Mouse (Mus musculus): ENCODE results near the gene Gm8362. TPM values are rescaled to one million over a fixed set of nuclear protein-coding genes. Genes with fewer than 3 reads are reported as not detected.
"Not testable (repeated sequence)": the region's sequence is repeated elsewhere in the genome, so short reads cannot be mapped to it uniquely, and the experiment has no call there.

Gm8362 gene
- not detected for total RNA-seq (2021)
- long read RNA-seq, experiment 1, result 0 reads
- long read RNA-seq, experiment 2, result 0 reads

GRCm38 (mm10) chr14:6774311-6774710 lies at the start of gene Gm8362:
Gene Gm8362 (minus strand): TSS chr14:6774411.
- intact Hi-C loops (cut with DNase I); DNase-seq (ENCODE audit: low spot score in 2 of 2): not testable (repeated sequence)

GRCm38 (mm10) chr14:6823297-6823696 lies 49.1 kb upstream of the Gm8362 start:
- intact Hi-C loops (cut with DNase I); DNase-seq (ENCODE audit: low spot score in 2 of 2): not testable (repeated sequence)

GRCm38 (mm10) chr14:6757231-6757536 lies 17.0 kb downstream of the Gm8362 start:
- peak in 1 of 2 experiments; percentile 3 for DNase-seq (ENCODE audit: low spot score in 2 of 2)
- intact Hi-C loops (cut with DNase I), result not testable (repeated sequence)

GRCm38 (mm10) chr14:6756384-6757230 lies 17.6 kb downstream of the Gm8362 start:
- intact Hi-C loops (cut with DNase I), result not testable (repeated sequence)
- DNase-seq (ENCODE audit: low spot score in 2 of 2), result peak; percentile 1 to 4

GRCm38 (mm10) chr14:6742232-6742631 lies 32.0 kb downstream of the Gm8362 start, which contains the start of gene Gm3636:
Gene Gm3636 (minus strand): TSS chr14:6742332.
- intact Hi-C loops (cut with DNase I); DNase-seq (ENCODE audit: low spot score in 2 of 2): not testable (repeated sequence)

GRCm38 (mm10) chr14:6720151-6720550 lies 54.1 kb downstream of the Gm8362 start, which contains the start of gene Gm8050:
Gene Gm8050 (minus strand): TSS chr14:6720251.
- DNase-seq (ENCODE audit: low spot score in 2 of 2); intact Hi-C loops (cut with DNase I): not testable (repeated sequence)

Other genes with a start within 250 kb of the Gm8362 start
- gene Gm8356, start 237.1 kb downstream of the Gm8362 start, total RNA-seq (2021), result not detected
- under 1 TPM; 0.47 to 0.55 TPM for gene Gm3629, start 183.8 kb downstream of the Gm8362 start, total RNA-seq (2021)
- gene Gm3460, start 152.0 kb downstream of the Gm8362 start, total RNA-seq (2021), result not detected
- gene Gm10251, start 90.2 kb downstream of the Gm8362 start, total RNA-seq (2021), result not detected
- gene Gm8050, start 54.2 kb downstream of the Gm8362 start, total RNA-seq (2021), result not detected
- 1 to 10 TPM; 2.2 to 4.7 TPM for gene Gm3636, start 32.1 kb downstream of the Gm8362 start, total RNA-seq (2021)
- not detected for gene Gm3642, start 65.9 kb upstream of the Gm8362 start, total RNA-seq (2021)
- 1 to 10 TPM; 1.6 to 2.6 TPM for gene Gm3667, start 115.6 kb upstream of the Gm8362 start, total RNA-seq (2021)
- not detected for gene Gm6356, start 199.4 kb upstream of the Gm8362 start, total RNA-seq (2021)